Mouse (Mus musculus) T-helper 2 cell (primary cell): Measurements from ENCODE around the gene Jade1.

Experiments used
- in situ Hi-C: fragments of 300-600 bp; cut with MboI, MseI; formaldehyde crosslinking; loops from one replicate; pipeline ENCODE4 v1.15.1; 2025; ENCODE audit warnings: high pct_unique_total_duplicates

The Jade1 gene

GRCm38 (mm10) chr3:41548238-41548637 is 7.3 kb upstream of the Jade1 start:
- in situ Hi-C loops: loop anchor here (25.0 kb wide), 1 partner anchor 689 kb away; no protein-coding TSS in a partner anchor

- in situ Hi-C loops: no loop called here
These were observed 3.9 kb upstream of the Jade1 start for GRCm38 (mm10) chr3:41551671-41552070.

GRCm38 (mm10) chr3:41552777-41553548 is 2.6 kb upstream of the Jade1 start:
- in situ Hi-C loops: no loop called here

- in situ Hi-C loops: no loop called here
These were observed 1.9 kb upstream of the Jade1 start for GRCm38 (mm10) chr3:41553681-41554080.

GRCm38 (mm10) chr3:41554480-41555475 is 753 bp upstream of the Jade1 start:
- in situ Hi-C loops: no loop called here

GRCm38 (mm10) chr3:41556451-41557266 is 1.1 kb downstream of the Jade1 start:
- in situ Hi-C loops: no loop called here

- in situ Hi-C loops: no loop called here
These were observed 1.9 kb downstream of the Jade1 start for GRCm38 (mm10) chr3:41557267-41557995.

- in situ Hi-C loops: loop anchor here (10.0 kb wide), 1 partner anchor 346 kb away; no protein-coding TSS in a partner anchor
These were observed 5.0 kb downstream of the Jade1 start for GRCm38 (mm10) chr3:41560489-41560888.

GRCm38 (mm10) chr3:41561787-41562186 is 6.3 kb downstream of the Jade1 start:
- in situ Hi-C loops: loop anchor here (10.0 kb wide), 1 partner anchor 347 kb away; no protein-coding TSS in a partner anchor

GRCm38 (mm10) chr3:41563211-41563931 is 7.8 kb downstream of the Jade1 start:
- in situ Hi-C loops: loop anchor here (10.0 kb wide), 1 partner anchor 349 kb away; no protein-coding TSS in a partner anchor

- in situ Hi-C loops: loop anchor here (10.0 kb wide), 1 partner anchor 349 kb away; no protein-coding TSS in a partner anchor
These were observed 8.5 kb downstream of the Jade1 start for GRCm38 (mm10) chr3:41563997-41564396.

- in situ Hi-C loops: loop anchor here (10.0 kb wide), 1 partner anchor 350 kb away; no protein-coding TSS in a partner anchor
These were observed 9.1 kb downstream of the Jade1 start for GRCm38 (mm10) chr3:41564471-41565213.

GRCm38 (mm10) chr3:41565410-41565823 is 9.9 kb downstream of the Jade1 start:
- in situ Hi-C loops: loop anchor here (10.0 kb wide), 1 partner anchor 351 kb away; no protein-coding TSS in a partner anchor

GRCm38 (mm10) chr3:41565955-41566354 is 10.4 kb downstream of the Jade1 start:
- in situ Hi-C loops: loop anchor here (10.0 kb wide), 1 partner anchor 351 kb away; no protein-coding TSS in a partner anchor

- in situ Hi-C loops: loop anchor here (5.0 to 10.0 kb wide), 2 partner anchors 355 to 603 kb away; no protein-coding TSS in a partner anchor
These were observed 14.4 kb downstream of the Jade1 start for GRCm38 (mm10) chr3:41569943-41570342.

GRCm38 (mm10) chr3:41572131-41572530 is 16.6 kb downstream of the Jade1 start:
- in situ Hi-C loops: loop anchor here (5.0 kb wide), 1 partner anchor 605 kb away; no protein-coding TSS in a partner anchor

- in situ Hi-C loops: loop anchor here (5.0 kb wide), 1 partner anchor 606 kb away; no protein-coding TSS in a partner anchor
These were observed 17.4 kb downstream of the Jade1 start for GRCm38 (mm10) chr3:41572968-41573367.

- in situ Hi-C loops: loop anchor here (5.0 kb wide), 1 partner anchor 607 kb away; no protein-coding TSS in a partner anchor
These were observed 18.7 kb downstream of the Jade1 start for GRCm38 (mm10) chr3:41574208-41574607.
